Mouse (Mus musculus): ENCODE results near the gene Pask.

The Pask gene

DNA sequence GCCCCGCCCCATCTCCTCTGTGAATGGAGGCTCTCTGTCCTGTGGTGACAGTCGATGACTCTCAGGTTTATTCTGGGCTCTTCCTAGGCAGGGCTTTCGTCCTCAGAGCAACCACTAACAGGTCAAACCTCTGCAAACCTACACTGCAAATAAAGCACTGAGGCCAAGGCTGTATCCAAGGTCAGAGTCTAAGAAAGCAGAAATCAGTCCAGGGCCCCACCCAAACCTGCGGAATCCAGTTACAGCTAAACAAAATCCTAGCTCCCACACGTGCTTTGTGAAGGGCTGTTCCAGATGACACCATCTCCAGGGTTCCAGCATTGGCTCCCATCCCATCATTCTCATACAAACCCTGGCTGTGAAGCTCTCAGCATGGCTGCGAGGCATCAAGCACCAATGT is 67.7 kb downstream of the Pask start:
- DNase-seq: no peak

DNA sequence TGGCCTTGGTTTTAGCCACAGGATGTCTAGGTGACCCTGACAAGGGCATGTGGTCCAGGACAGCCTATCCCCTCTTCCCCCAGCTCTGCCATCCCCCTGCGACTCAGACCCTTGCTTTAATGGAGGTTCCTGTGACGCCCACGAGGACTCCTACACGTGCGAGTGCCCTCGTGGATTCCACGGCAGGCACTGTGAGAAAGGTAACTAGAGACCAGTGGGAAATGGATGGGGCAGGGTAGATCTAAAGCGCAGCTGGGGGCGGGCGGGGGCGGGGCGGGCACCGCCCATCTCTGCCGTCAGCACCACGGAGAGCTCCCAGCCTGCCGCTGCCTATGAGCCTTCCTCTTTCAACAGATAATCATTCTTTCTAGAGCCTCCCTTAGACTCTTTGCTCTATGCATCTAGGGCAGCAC is 70.9 kb downstream of the Pask start:
- peak; percentile 24 for DNase-seq

DNA sequence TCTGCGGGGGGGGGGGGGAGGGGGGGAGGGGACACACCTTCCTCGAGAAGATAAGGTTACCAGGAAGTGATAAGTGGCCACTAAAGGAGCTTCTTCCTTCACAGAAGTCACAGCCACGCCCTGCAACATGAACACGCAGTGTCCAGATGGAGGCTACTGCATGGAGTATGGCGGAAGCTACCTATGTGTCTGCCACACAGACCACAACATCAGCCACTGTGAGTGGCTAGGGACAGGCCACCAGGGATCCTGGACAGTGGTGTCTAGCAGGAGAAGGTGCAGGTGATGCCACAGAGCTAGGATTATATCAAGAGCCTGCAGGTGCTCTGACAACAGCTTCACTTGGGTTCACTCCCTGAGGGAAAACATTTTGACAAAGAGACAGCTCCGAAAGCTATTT is 71.5 kb downstream of the Pask start:
- no peak for DNase-seq

DNA sequence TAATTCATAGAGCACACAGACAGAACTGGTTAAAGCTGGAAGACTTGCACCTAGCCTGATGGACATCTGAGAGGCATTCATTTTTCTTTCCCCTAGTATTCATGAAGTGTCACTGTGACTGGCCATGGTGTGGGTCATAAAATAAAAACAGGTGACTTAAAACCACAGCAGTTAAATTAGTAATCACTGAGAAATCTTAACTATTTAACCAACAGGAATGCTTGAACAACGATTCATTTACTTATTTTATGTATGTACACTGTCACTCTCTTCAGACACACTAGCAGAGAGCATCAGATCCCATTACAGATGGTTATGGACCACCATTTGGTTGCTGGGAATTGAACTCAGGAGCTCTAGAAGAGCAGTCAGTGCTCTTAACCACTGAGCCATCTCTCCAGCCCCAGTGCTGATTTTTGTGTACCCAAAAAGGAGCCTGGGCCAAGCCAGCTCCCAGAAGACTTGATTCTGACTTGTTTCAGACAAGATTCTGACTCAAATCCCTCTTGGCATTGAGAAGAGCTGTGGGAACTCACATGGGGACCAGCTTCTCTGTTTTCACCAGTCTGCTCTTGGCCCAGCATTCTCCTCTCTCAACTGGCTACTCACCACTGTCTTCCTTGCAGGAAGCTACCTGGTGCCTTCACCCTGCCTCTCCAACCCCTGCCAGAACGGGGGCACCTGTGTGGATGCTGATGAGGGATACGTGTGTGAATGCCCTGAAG is 72.6 kb downstream of the Pask start:
- no peak for DNase-seq

DNA sequence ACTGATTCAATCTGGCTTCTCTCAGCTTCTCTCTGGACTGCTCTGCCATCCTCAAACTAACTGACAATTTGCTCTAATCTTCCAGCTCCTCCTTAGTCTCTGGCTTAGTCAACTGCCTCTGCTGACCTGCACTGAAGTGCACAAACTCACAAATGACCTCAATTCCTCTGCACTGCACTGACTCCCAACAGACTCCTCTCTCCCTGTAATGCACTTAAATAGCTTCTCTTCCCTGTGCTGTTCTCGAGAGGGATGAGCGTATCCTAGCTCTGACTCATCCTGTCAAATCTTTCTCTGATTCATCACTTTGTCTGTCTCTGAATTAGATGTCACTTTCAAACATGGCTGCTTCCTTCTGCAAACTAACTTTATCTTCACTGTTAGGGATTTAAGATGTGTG is 75.0 kb downstream of the Pask start:
- DNase-seq: no peak

DNA sequence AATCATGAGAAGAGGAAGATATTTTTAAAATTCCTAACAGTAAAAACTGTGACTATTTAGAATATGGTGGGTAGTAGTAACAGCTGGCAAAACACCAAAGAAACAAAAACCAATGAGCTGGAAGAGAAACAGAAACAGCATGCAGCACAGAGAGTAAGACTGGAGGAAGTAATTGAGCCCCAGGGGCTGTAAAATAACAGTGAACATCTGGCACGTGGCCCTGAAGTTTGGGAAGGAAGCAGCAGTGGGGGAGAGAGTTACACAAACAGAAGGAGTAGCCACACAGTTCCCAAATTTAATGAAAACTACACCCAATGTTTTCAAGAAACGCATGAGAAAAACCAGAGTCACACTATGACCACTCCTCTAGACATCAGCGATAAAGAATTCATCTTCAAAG is 76.1 kb downstream of the Pask start:
- DNase-seq: no peak
